Mouse (Mus musculus): ENCODE results near the gene Kank3. TPM values are rescaled to one million over a fixed set of nuclear protein-coding genes. Genes with fewer than 3 reads are reported as not detected.

The Kank3 gene
- total and polyA plus RNA-seq, 2 experiments from 2014 or later = 19.8 to 46.2 TPM

DNA sequence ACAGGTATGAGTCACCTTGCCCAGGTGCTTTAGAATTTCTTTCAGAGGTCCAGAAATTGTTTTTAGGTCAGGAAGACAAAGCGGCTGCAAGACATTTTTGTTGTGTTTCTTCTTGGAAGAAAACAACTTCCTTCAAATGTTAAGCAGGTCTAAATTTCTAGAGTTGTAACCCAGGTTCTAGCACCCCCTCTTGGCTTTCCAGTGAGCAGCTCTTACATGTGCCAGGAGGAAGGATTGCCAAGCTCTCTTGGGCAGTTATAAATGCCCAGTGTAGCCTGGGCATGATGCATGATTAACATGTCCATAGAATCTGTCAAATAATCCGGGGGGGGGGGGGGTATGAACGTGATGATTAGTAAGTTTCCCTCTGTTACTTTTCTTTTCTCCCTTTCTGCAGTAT lies 12.0 kb upstream of the Kank3 start:
- Histone ChIP-seq H3K4me3 (ENCODE audit: low read depth, low read length) (no peak overlapping the region), H3K27me3 (ENCODE audit: insufficient read depth, low read length) (no peaks in the 10 kb centered on the region), H3K9ac (replicated peaks; ENCODE audit: low read length, poor library complexity, severe bottlenecking) (no peak overlapping the region), H3K4me1 (ENCODE audit: insufficient read depth, low read length) (no peaks in the 10 kb centered on the region), H3K9me3 (ENCODE audit: low read length) (no peaks in the 10 kb centered on the region), H3K4me2 (ENCODE audit: low read depth, low read length, poor library complexity, severe bottlenecking) (no peak overlapping the region), H3K27ac (ENCODE audit: low read depth, low read length) (no peak overlapping the region), H3K36me3 (ENCODE audit: insufficient read depth, low read length) (no peaks in the 10 kb centered on the region)
- TF ChIP-seq CTCF (IDR thresholded peaks at IDR 0.05) = peak; percentile 55
- ATAC-seq (ENCODE audit: low FRiP score) (no peak), DNase-seq (ENCODE audit: low spot score) (peak; percentile 67)
- 49% methylated on average over 3 of the region's 3 CpGs for WGBS

DNA sequence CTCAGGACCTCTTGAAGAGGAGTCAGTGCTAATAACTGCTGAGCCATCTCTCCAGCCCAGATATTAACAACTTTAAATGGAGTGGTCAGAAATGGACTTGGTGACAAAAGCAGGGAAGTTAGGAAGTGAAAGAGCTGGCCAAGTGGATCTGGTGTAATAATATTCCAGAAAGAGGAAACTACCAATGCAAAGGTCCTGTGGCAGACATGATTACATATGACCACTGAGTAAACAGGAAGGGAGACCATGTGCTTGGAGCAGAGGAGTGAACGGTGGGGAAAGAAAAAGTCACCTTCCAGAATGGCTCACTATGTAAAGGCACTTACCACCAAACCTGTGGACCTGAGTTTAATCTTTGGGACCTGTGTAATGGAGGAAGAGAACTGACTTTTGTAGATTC lies 11.0 kb upstream of the Kank3 start:
- no peaks in the 10 kb centered on the region for H3K9me3 ChIP-seq (ENCODE audit: low read length)
- no peak overlapping the region for H3K27ac ChIP-seq (ENCODE audit: low read depth, low read length)
- no peaks in the 10 kb centered on the region for H3K27me3 ChIP-seq (ENCODE audit: insufficient read depth, low read length)
- no peaks in the 10 kb centered on the region for H3K4me1 ChIP-seq (ENCODE audit: insufficient read depth, low read length)
- H3K4me2 ChIP-seq (ENCODE audit: low read depth, low read length, poor library complexity, severe bottlenecking) = no peak overlapping the region
- DNase-seq (ENCODE audit: low spot score) (no peak), ATAC-seq (ENCODE audit: low FRiP score) (no peak)
- TF ChIP-seq CTCF (IDR thresholded peaks at IDR 0.05) = no peak
- H3K9ac ChIP-seq (replicated peaks; ENCODE audit: low read length, poor library complexity, severe bottlenecking) = no peak overlapping the region
- no peaks in the 10 kb centered on the region for H3K36me3 ChIP-seq (ENCODE audit: insufficient read depth, low read length)
- H3K4me3 ChIP-seq (ENCODE audit: low read depth, low read length) = no peak overlapping the region
- 59% methylated on average over 1 of the region's 1 CpGs for WGBS

- ATAC-seq (ENCODE audit: low FRiP score) (no peak), DNase-seq (ENCODE audit: low spot score) (peak; percentile 24)
- no peaks in the 10 kb centered on the region for H3K27me3 ChIP-seq (ENCODE audit: insufficient read depth, low read length)
- H3K36me3 ChIP-seq (ENCODE audit: insufficient read depth, low read length) = no peaks in the 10 kb centered on the region
- 10% methylated on average over 2 of the region's 2 CpGs for WGBS
- no peak overlapping the region for H3K4me2 ChIP-seq (ENCODE audit: low read depth, low read length, poor library complexity, severe bottlenecking)
- H3K27ac ChIP-seq (ENCODE audit: low read depth, low read length) = no peak overlapping the region
- peak; percentile 74 for TF ChIP-seq CTCF (IDR thresholded peaks at IDR 0.05)
- H3K9ac ChIP-seq (replicated peaks; ENCODE audit: low read length, poor library complexity, severe bottlenecking) = no peak overlapping the region
- no peaks in the 10 kb centered on the region for H3K9me3 ChIP-seq (ENCODE audit: low read length)
- H3K4me1 ChIP-seq (ENCODE audit: insufficient read depth, low read length) = no peaks in the 10 kb centered on the region
- no peak overlapping the region for H3K4me3 ChIP-seq (ENCODE audit: low read depth, low read length)
Measured at GRCm38 (mm10) chr17:33802221-33802620, 8.1 kb upstream of the Kank3 start.

- Histone ChIP-seq H3K4me1 (ENCODE audit: insufficient read depth, low read length) (no peaks in the 10 kb centered on the region), H3K4me2 (ENCODE audit: low read depth, low read length, poor library complexity, severe bottlenecking) (no peak overlapping the region), H3K9ac (replicated peaks; ENCODE audit: low read length, poor library complexity, severe bottlenecking) (no peak overlapping the region), H3K9me3 (ENCODE audit: low read length) (no peaks in the 10 kb centered on the region), H3K27ac (ENCODE audit: low read depth, low read length) (no peak overlapping the region), H3K4me3 (ENCODE audit: low read depth, low read length) (no peak overlapping the region), H3K27me3 (ENCODE audit: insufficient read depth, low read length) (no peaks in the 10 kb centered on the region), H3K36me3 (ENCODE audit: insufficient read depth, low read length) (no peaks in the 10 kb centered on the region)
- TF ChIP-seq CTCF (IDR thresholded peaks at IDR 0.05) = no peak
- ATAC-seq (ENCODE audit: low FRiP score) = no peak
- DNase-seq (ENCODE audit: low spot score) = no peak
- WGBS = 56% methylated on average over 4 of the region's 4 CpGs
Measured at GRCm38 (mm10) chr17:33804205-33804604, 6.1 kb upstream of the Kank3 start.

- Histone ChIP-seq H3K4me2 (ENCODE audit: low read depth, low read length, poor library complexity, severe bottlenecking) (no peak overlapping the region), H3K4me1 (ENCODE audit: insufficient read depth, low read length) (no peaks in the 10 kb centered on the region), H3K9ac (replicated peaks; ENCODE audit: low read length, poor library complexity, severe bottlenecking) (no peak overlapping the region), H3K27me3 (ENCODE audit: insufficient read depth, low read length) (no peaks in the 10 kb centered on the region), H3K9me3 (ENCODE audit: low read length) (no peaks in the 10 kb centered on the region), H3K36me3 (ENCODE audit: insufficient read depth, low read length) (no peaks in the 10 kb centered on the region), H3K27ac (ENCODE audit: low read depth, low read length) (no peak overlapping the region), H3K4me3 (ENCODE audit: low read depth, low read length) (no peak overlapping the region)
- TF ChIP-seq CTCF (IDR thresholded peaks at IDR 0.05) = no peak
- ATAC-seq (ENCODE audit: low FRiP score) (no peak), DNase-seq (ENCODE audit: low spot score) (no peak)
- WGBS = 57% methylated on average over 1 of the region's 1 CpGs
Measured at GRCm38 (mm10) chr17:33804745-33805144, 5.6 kb upstream of the Kank3 start.

DNA sequence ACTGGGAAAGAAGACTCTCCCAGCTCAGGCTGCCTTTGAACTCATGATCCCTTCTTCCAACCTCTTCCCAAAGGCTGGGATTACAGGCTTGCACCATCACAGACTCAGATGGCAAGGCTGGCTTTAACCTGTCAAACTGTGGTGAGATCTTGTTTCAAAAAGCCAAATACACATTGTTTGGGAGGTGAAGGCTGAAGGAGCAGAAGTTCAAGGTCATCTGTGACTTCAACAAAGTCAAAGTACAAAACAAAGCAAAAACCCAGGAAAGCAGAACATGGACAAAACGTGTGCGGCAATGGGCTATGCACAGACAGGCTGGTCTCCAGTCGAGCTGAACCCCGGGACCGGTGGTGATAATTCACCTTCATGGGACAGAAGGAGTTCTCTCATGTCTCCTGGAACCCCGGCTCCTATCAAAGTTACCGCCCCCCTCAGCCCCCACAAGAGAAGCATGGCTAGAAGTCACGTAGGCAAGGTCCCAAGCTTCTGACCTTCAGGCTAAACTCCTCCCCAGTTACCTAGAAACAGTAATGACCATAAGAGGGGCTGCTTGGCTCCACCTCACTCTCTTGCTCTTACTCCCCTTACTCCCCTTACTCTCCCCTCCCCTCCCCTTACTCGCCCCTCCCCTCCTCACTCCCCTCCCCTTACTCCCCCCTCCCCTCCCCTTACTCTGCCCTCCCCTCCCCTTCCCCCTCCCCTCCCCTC lies 3.0 kb upstream of the Kank3 start:
- no peaks in the 10 kb centered on the region for H3K27me3 ChIP-seq (ENCODE audit: insufficient read depth, low read length)
- no peak for TF ChIP-seq CTCF (IDR thresholded peaks at IDR 0.05)

More for the DNA sequence above, 3.0 kb upstream of the Kank3 start:
- Histone ChIP-seq H3K9me3 (ENCODE audit: low read length) (no peaks in the 10 kb centered on the region), H3K4me1 (ENCODE audit: insufficient read depth, low read length) (no peaks in the 10 kb centered on the region), H3K4me2 (ENCODE audit: low read depth, low read length, poor library complexity, severe bottlenecking) (no peak overlapping the region), H3K9ac (replicated peaks; ENCODE audit: low read length, poor library complexity, severe bottlenecking) (no peak overlapping the region), H3K36me3 (ENCODE audit: insufficient read depth, low read length) (no peaks in the 10 kb centered on the region), H3K4me3 (ENCODE audit: low read depth, low read length) (no peak overlapping the region), H3K27ac (ENCODE audit: low read depth, low read length) (no peak overlapping the region)
- 73% methylated on average over 8 of the region's 9 CpGs for WGBS
- ATAC-seq (ENCODE audit: low FRiP score) (no peak), DNase-seq (ENCODE audit: low spot score) (no peak)
